Mouse (Mus musculus) kidney, postnatal 14 days (tissue): ENCODE results near the gene Bbs9.

ENCODE experiments used
- DNase-seq: peaks from one replicate; pipeline ENCODE4 v3.0.0; 2022; ENCODE audit warnings: mixed read lengths

The Bbs9 gene

DNA sequence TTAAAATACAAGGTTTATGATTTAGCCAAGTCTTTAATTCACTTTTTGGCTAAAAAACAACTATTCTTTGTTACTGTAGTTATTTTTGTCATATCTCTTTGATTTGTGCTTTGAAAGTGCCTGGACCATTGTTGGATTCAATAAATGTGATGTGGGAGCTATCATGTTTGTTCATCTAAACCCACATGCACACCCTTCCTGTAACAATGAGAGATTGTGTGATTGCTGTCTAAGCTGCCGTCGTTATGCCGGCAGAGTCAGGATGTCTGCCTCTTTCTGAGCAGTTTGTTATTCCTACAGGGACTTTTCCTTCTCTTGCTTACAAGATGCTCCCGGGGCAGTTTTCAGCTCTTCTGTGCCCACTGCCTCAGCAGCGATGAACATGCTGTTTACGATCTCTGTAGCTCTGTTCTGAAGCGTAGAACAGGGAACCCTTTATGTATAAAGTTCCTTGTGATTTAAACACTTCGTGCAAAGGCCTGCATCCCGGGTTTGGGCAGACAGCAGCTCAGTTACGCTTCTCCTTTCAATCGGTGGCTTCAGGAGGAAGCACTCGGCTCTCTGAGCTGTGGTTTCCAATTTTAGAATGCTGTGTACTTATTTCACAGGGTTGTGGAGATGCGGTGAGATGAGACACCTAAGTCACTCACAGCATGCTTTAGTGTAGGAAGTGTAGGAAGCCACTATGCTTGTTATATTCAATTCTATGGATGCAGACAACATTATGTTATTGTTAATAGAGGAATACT, 165.3 kb downstream of the Bbs9 start:
- no peak for DNase-seq

DNA sequence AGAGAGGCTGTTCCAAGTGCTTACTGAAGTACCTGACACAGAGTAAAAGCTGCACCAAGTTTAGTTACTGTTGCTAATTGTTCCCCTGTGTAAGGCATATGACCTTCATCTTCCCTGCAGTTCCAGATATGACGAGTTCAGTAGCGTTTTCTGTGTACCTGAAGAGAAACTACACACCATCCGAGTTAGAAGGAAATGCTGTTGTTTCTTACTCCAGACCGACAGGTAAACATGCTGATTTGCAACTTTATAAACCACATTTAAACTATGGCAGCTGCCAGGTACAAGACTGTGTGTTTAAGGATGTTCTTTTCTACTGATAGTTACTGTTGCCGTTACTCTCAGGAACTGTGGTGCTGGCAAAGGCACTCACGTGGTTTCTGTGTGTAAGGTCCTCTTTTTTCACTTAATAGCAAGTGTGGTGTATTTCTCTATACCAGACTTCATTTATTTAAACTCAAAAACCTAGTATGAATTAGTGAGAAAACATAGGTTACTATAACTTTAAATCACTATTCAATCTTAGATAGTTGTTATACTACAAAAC, 170.4 kb downstream of the Bbs9 start:
- no peak for DNase-seq

DNA sequence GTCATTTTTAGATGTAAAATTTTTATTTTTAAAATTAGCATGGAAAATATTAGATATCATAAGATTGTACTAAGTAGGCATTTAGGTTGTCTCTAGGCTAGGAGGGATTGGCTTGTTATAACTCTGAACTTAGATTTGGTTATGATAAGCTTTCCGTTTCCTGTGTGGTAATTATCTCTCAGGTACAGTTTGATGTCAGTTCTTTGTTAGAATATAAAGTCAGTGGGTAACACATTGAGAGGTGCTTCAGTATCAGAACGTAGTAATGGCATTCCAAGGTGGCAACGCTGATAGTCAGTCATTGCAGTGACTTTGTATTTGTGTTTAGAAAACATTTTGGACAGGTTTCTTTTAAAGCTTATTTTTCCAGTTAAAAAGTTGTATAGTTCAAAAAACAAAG, 170.9 kb downstream of the Bbs9 start:
- DNase-seq, result no peak

- no peak for DNase-seq
Measured at GRCm38 (mm10) chr9:22648163-22648562, 172.6 kb downstream of the Bbs9 start.

DNA sequence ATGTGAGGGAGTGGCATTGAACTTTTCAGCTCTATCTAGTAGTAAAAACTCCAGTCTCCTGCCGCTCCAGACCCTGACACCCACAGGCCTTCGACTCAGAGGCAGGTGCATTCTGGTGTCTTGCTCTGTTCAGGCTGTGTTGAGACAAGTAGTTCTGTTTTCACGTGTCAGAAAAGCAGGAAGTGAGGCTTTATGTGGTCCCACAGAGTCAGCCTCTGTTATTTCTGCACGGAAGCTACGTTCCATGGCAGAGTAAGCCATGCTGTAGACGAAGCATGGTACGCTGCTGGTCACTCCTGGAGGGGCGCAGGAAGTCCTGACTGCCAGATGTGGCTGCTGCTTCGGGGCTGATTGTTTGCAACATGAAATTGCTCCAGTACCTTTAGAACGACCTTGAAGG, 174.1 kb downstream of the Bbs9 start:
- no peak for DNase-seq

GRCm38 (mm10) chr9:22650781-22651180, 175.3 kb downstream of the Bbs9 start:
- no peak for DNase-seq

DNA sequence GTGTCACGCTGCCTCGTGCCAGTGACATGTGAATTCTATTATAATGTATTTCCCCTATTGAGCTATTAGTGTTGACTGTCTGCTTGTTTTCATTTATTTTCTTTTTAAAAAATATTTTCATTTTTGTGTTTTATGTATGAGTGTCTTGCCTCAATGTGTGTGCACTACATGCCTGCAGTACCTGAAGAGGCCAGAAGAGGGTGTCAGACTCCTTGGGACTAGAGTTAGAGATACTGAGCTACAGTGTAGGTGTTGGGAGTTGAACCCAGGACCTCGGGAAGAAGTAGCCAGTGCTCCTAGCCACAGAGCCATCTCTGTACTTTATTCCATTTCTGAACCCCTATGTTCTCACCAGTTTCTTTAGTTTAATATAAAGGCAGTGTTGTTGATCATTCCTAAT, 176.1 kb downstream of the Bbs9 start:
- no peak for DNase-seq

DNA sequence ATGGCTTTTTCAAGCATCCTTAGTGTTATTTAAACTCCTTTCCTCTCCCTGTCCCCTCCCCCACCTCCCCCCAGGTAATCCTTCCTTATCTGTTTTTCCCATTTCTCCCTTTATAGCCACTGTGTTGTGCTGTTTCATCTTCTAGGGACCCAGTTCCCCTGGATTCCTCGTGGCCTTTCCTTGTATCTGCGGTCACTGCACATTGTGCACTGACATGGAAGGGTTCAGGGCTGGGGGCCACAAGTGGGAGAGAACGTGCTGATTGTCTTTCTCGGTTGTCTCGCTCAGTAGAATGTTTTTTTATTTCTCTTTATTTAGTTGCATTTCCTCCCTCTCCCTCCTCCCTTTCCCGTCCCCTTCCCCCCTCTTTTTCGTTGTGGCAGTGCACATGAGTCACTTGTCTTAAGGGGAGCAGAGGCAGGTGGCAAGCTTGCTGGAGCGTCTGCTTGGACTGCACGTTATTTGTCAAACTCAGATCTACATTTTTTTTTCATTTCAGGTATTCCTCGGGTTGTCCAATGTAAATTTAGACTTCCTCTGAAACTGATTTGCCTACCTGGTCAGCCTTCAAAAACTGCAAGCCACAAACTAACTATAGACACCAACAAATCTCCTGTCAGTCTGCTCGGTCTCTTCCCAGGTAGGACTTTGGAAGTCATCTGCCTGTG, 179.3 kb downstream of the Bbs9 start:
- no peak for DNase-seq

DNA sequence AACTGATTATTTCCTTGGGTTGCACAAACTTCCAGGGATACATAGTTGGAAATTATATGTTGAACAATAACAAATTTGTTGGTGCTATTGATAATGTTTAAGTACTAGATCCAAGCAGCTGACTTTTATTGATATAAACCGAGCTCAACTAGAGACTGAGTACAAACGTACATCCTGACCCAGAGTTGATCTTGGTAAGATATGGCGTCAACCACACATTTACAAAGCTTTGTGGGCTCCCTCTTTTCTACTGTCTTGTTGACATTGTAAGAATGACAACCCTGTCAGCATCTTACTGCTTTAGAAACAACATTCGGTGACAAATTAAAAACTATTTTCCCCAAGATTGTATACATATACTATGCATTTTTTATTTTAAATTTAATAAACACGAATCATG, 181.7 kb downstream of the Bbs9 start:
- no peak for DNase-seq

GRCm38 (mm10) chr9:22665155-22665554, 189.6 kb downstream of the Bbs9 start:
- DNase-seq, result no peak

DNA sequence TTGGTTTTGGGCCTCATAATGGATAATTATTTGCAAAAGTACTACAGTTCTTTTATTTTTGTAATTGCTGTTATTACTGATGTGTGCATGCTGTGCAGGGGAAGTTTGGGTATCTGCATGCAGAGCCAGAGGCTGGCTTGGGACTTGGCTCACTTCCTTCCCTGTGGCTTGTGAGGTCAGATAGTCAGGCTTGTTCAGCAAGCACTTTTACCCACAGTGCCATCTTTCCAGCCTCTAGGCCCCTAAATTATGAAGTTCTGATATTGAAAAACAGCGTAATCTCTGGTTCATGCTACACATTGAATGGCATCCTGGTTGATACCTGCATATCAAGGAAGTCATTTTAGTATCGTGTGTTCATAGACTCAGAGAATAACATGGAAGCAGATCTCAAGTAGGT, 197.4 kb downstream of the Bbs9 start:
- DNase-seq, result no peak

DNA sequence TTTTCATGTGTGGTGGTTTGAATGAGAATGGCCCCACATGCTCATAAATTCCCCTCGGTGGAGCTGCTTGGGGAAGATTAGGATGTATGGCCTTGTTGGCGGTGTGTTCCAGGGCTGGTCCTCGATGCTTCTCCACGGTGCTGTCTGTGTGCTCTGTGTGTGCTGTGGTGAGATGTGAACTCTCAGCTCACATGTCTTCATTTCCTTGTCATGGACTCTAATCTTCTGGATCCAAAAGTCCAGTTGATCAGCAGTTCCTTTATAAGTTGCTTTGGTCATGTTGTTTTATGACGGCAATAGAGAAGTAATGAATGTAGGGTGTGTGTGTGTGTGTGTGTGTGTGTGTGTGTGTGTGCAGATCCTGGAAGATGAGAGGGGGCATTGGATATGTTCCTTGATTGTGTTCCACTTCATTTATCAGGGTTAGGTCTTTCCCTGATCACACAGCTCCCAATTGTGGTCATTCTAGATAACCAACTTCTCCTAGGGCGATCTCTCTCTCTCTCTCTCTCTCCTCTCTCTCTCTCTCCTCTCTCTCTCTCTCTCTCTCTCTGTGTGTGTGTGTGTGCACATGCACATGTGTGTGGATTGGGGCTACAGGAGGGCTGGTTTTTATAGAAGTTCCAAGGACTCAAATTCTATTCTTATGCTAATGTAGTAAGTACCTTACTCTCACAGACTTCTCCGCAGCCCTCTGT, 201.8 kb downstream of the Bbs9 start:
- DNase-seq, result no peak

DNA sequence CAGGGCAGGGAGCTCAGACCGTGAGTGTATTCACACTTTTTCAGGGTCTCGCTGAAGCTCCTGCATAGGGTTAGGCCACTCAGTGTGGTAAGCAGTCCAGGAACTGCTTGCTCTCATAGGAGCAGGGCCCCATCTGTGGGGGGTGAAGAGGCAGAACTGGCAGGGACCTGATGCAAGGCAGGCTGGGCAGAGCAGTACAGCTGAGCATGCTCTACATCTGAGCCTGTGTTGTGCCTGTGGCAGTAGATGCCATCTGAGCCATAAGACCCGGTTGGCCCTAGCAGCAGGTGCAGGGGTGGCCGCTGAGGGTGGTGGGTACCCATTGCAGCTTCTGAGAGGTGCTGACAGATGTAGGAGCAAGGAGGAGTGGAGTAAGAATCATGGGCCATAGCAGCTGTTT, 202.5 kb downstream of the Bbs9 start:
- no peak for DNase-seq

DNA sequence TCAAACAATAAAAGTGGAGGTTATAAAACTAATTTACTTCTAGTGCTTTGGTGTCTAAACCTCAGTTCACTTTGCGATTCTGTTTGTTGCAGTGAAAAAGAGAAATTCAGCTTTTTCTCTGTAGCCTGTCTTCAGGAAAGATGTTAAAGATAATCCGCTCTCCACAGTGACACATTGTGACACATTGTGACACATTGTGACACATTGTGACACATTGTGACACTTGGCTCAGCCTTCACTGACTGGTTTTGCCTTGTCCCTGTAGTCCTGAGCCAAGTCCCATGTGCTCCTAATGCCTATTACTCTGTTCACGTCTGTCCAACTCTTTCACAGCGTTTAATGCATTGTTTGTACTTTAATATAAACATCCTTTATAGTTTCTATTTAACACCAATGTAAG, 203.0 kb downstream of the Bbs9 start:
- no peak for DNase-seq

DNA sequence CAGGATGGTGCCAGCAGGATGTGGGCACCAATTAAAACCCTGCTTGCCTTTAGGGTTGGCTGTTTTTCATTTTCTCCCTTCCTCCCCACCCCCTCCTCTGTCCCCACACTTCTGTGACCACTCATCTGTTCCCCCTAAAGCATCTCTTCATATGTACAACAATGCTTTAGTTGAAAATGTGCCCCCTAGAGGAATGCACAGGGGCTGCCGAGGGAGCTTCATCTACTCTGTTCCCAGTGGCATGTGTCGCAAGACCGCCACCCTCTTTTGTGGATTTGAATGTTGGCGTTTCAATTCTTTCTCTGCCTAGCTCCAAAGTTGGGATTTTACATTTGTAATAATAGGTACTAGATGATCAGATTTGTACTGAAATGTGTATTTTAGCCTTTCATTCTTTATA, 204.0 kb downstream of the Bbs9 start:
- DNase-seq, result no peak

GRCm38 (mm10) chr9:22680031-22680430, 204.5 kb downstream of the Bbs9 start:
- no peak for DNase-seq

DNA sequence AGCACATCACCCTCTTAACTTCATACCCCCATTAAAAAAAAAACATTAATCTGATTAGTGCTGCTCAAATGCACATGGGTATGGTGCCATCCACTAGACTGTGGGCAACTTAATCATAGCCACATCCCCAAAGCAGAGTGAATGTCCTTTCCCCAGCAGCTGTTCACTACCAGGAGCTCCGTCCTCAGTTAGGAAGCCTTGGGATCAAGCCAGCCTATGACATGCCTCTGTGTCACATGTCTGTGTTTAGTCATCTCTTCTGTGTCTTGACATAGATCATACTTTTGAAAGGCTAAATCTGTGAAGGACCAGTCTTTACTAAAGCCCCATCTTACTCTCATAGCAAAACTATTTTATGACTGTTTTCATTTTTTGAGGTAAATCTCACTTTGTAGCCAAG, 205.0 kb downstream of the Bbs9 start:
- DNase-seq, result no peak

- DNase-seq, result no peak
Measured at GRCm38 (mm10) chr9:22683786-22684185, 208.3 kb downstream of the Bbs9 start.

- DNase-seq, result no peak
Measured at GRCm38 (mm10) chr9:22686765-22687472, 211.4 kb downstream of the Bbs9 start.

DNA sequence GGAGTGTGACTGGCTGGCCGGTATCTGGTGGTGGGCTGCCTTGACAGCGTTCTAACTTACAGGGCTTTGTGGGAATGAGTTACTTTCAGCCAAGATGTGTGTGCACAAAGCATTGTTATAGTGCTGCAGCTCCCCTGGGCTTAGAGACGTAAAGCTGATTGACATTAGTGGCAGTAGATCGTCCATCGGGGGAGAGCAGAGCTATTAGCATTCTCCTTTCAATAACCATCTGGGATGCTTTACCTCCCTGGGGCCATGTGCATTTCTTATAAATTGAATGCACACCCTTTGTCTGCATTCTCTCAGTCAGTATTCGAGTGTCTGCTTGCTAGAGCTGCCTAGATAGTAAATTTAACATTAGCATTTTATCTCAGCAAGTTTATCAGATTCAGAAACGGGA, 214.7 kb downstream of the Bbs9 start:
- DNase-seq, result no peak

GRCm38 (mm10) chr9:22695392-22695791, 219.9 kb downstream of the Bbs9 start:
- no peak for DNase-seq

GRCm38 (mm10) chr9:22696809-22697374, 221.4 kb downstream of the Bbs9 start:
- no peak for DNase-seq

- no peak for DNase-seq
Measured at GRCm38 (mm10) chr9:22697811-22698210, 222.3 kb downstream of the Bbs9 start.
